Mouse (Mus musculus): ENCODE measurements around the gene Dmrtc2.
"Not testable (repeated sequence)": the region's sequence is repeated elsewhere in the genome, so short reads cannot be mapped to it uniquely, and the experiment has no call there.

Gene Dmrtc2

DNA sequence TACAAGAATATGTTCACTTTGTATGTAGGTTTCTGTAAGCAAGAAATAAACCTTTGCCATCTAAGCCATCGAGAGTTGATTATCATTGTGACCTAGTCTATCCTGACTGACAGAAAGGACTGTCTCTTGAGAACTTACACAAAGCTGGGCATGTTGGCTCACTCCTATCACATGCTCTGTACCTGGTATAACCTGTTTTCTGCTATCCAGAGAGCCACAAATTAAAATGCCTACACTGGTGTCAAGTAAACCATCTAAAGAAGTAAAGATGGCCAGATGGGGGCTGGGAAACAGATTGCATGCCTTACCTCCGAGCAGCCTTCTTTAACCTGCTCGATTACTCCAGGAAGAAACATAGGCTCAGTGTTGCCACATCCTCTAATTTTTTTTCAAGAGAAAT lies 7.7 kb downstream of the Dmrtc2 start:
- DNase-seq: no peak

DNA sequence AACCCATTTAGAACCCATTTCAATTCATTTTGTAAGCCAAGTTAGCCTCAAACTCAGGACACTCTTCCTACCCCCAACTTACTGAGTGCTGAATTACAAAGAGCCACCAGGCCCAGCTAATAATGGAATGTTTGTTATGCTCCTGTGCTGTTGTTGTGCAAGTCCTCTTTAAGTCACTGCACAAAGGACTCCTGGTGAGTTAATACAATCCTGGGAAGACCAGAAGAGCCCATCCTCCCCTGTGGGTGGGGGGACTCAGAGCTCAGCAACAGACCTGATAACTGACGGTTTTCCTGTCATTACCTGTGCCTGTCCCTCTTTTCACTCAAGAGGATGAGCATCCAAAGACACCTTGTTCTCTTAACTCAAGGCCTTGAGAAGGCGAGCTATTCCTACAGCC lies 9.8 kb downstream of the Dmrtc2 start:
- DNase-seq: no peak

DNA sequence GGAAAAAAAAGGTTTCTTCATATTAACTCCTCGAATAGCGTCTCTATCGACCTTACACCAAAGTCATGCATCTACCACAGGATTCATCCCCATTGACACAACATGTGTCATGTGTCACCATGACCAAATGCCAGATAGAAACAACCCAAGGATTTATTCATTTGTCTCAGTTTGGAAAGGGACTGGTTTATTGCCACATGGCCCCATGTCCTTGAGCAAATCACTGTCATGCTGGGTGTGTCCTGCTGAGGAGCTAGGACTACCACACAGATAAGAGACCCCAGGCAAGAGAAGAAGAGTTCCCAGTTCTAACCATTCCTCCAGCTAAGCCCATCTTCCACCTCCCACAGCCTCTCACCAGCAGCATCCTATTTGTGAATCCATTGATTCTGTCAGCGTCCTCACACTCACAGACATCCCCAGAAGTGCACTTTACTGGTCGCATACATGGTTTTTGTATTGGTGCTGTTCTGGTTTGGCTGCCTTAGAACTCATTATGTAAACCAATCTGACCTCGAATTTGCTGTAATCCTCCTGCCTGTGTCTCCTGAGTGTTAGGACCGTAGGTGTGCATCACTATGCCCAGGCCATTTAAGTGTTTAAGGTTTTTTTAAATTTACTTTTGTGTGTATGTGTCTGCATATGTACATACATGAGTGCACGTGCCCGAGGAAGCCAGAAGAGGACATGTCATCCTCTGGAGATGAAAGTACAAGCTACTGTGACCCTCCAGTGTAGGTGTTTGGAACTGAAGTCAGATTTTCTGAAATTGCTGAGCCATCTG lies 12.8 kb downstream of the Dmrtc2 start:
- no peak for DNase-seq

DNA sequence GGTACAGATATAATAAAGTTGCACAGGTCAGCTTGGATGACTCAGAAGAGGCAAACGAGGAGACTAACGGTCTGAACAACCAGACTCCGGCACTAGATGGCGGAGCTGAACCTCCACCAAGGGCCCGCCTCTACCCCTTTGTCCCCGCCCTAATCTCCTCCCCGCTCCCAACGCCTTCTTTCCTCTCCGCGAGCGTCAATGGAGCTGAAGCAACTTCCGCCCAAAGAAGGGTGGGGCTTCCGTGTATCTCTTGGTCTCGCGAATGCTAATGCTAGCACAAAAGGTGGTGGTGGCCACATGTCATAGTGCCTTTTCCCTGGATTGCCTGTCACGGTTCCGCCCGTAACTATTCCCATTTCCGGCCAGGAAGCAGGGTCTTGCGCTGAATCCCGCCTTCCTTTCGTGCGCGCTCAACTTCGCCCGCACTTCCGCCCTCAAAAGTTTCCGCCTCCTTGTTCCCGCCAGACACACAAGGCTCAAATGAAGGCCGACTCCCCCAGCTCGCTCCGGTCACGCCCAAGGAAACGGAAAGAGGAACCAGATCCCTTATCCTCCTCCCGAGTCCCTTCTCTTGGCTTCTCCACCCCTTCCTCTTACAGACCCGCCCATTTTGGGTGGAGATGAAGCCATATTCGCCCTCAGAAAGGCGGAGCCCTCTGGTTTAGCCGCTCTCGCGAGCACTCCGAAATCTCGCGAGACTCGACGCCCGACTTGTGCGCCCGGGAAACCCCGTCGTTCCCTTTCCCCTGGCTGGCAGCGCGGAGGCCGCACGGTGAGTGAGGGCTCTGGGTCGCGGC lies 14.2 kb downstream of the Dmrtc2 start, which contains the start of gene Rps19:
Gene Rps19, plus strand, starts transcription at position 476 of the 797 bp plus-strand sequence.
- DNase-seq: peak; percentile 99

DNA sequence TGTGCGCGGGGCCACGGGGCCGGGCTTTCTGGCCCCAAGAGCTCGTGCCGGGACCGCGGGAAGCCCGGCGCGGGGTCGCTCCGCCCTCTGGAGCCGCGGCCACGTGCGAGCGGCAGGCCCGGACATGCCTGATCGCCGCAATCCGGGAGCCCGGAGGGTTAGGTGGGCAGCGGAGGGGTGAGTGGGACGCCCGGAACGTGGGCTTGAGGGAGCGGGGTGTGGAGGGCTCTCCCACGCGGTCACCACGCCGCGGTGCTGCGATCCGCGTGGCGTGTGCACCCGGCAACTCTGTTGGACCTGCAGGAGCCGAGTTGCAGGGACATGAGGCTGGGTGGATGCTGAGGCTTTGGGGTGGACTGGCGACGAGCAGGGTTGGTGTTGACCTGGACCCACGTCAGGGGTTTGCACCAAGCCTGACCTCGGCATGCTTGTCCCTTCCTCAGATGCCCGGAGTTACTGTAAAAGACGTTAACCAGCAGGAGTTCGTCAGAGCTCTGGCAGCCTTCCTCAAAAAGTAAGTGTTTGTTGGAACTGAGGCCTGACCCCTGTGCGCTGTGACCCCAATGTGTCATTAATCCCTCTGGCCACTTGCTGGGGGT lies 14.9 kb downstream of the Dmrtc2 start:
- DNase-seq: peak; percentile 43

DNA sequence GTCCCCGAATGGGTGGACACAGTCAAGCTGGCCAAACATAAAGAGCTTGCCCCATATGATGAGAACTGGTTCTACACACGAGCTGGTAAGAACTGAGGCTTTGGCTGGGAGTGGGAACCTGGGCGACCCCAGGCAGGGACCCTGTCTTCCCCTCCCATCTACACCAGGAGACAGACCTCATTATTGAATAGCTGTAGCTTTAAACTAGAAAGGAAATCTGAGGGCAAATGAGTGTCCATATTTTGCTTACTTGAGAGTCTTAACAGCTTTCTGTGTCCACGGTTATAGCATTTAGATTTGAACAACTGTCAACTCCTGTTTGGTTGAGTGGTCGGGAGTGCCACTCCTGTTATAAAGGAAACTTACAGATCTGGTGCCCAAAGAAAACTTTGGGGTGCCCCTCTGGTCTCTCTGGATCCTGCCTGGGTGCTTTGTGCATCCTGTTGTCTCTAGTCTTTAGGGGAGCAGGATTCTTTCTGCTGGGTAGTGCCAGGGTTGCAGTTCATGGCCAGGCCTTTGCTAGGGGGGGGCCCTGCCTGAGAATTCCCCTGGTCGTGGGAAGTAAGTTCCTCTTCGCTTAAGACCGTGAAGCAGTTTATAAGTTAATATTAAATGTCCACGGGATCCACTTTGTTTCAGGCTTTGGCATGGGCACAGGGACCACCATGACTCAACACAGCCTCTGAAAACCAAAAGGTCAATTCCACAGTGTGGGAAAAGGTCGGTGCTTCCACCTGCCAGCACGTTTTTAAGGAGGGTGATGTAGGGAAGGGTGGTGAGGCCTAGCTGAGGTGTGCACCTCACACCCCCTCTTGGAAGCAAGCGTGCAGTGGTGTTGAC lies 15.8 kb downstream of the Dmrtc2 start:
- no peak for DNase-seq

DNA sequence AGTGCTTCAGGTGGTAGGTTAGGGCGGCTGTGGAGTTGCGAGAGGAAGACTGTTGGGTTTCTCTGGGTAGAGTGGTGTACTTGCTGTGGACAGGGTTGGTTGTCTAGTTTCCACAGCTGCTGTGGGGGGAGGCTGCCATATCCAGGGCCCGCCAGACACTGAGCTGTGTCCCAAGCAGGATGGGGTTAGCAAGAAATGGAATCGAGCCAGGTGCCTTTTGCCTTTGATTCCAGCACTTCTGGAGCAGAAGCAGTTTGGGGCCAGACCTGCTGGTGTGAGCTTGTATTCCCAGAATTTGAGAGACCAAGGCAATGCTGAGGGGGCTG lies 16.4 kb downstream of the Dmrtc2 start:
- no peak for DNase-seq

DNA sequence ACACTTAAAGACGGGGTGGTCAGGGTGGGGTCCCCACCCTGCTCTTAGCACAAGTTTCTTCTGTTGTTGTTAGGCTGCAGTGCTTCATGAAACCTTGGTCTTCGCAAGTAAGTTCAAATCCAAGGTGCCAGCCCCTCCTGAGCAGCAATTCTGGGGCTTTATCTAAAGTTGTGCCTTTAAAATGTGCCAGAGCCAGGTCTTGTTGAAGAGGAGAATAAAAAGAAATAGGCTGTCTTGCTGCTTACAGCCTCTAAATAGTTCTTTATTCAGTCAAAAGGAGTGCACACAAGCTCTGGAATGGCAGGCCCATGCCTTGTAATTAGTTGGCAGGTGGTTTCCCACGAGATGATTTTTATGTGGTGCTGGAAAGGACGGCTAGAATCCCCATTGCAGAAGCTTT lies 17.2 kb downstream of the Dmrtc2 start:
- no peak for DNase-seq

DNA sequence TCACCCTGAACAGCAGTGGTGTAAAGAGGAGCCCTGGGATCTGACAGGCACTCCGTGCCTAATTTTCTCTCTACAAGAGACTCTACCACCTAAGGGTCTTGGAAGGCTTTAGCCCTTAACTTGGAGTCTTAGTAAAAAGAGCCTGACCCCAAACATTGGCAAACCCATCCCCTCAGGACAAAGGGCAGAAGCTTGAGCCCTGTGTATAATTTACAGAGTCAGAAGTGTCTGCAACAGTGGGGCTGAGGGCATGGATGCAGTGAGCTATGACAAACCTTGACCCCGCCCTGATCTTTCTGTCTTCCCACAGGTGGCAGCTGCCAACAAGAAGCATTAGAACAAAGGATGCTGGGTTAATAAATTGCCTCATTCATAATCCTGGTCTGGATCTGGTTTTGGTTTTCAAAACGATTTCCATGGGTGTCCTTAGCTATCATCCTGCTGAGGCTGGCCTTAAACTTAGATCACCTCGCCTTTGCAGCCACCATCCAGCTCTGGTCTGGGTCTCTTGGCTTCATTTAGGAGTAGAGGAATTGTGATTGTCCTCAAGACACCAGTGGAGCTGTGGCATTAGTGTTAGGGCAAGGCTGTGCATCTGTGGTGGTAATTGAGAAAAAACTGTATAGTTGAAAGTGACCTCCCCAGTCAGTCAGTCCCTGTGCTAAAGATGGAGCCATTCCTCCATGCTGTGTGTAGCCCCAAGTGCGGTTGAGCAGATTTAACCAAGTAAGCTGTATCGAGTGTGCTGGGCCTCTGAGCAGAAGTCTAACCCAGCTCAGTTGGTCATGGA lies 19.8 kb downstream of the Dmrtc2 start:
- no peak for DNase-seq

DNA sequence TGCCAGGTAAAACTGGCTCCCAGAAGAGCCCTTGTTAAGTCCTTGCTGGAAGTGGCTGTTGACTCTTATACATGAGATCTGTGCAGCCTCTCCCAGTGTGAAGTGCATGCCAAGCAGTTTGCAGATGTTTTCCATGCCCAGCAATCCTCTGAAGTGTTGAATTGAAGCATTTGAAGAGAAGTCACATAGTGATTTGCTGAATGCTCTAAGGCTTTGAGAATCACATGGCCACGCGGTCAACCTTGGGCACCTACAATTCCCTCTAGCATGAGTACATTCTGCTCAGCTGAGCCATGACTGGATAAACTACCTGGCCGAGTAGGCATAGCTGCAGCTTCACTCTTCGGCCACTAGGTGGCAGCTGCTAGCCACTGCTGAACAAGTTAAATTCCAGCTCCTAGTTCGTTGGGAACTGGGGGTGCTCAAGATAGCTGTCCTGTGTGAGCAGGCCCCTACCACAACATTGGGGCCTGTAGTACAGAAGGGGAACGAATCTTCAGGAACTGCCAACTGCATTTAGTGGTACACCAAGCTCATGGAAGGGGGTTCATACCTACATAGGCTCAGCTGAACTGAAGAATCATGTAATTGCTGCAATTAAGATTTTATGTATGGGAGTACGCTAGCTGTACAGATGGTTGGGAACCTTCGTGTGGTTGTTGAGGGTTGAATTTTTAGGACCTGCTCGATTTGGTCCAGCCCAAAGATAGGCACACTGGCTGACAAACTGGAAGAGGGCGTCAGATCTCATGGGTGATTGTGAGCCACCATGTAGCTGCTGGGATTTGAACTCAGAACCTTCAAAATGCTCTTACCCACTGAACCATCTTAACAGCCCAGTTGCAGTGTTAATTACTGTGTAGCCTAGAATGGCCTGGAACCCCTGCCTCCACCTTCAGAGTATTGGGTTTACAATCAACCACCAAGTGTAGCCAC lies 20.7 kb downstream of the Dmrtc2 start:
- DNase-seq: peak; percentile 54

DNA sequence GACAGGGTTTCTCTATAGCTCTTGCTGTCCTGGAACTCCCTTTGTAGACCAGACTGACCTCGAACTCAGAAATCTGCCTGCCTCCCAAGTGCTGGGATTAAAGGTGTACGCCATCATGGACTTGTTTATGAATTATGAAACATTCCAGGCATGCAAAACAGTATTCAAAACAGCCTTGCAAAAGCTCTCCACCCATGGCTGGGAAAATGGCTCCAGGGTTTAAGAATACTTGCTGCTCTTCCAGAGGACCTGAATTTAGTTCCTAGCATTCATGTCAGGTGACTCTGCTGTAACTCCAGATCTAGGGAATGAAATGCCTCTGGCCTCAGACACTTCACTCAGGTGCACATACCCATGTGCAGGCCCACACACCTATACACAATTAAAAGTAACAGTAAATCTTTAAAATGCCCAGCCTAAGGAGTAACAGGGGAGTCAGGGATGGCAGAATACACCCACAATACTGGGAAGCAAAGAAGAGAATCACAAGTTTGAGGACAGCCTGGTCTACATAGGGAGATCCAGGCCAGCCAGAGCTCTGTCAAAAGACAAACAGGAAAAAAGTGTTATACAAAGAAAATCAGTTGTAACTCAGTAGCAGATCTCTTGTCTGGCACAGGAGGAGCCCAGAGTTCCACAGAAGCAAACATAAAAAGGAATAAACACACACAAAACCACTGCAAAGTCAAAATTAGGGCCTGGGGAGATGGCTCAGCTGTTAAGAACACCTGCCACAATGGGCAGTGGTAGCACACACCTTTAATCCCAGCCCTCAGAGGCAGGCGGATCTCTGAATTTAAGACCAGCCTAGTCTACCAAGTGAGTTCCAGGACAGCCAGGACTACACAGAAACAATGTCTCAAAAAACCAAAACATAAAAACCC lies 21.6 kb downstream of the Dmrtc2 start:
- no peak for DNase-seq

DNA sequence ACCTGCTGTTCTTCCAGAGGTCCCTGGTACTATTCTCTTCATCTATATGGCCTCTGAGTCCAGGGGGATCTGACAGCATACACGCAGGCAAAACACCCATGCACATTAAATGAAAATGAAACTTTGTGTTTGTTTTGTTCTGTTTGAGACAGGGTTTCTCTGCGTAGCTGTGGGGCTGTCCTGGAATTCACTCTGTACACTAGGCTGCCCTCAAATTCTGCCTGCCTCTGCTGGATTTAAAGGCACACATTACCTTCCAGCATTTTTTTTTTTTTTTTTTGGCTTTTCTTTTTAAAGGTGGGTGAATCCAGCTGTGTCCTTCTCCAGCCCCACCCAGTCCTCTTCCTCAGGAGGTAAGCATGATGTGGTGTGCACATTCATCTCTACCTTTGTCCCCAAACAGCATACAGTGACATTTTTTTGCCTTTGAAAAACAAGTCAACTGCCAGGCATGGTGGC lies 22.3 kb downstream of the Dmrtc2 start:
- no peak for DNase-seq

DNA sequence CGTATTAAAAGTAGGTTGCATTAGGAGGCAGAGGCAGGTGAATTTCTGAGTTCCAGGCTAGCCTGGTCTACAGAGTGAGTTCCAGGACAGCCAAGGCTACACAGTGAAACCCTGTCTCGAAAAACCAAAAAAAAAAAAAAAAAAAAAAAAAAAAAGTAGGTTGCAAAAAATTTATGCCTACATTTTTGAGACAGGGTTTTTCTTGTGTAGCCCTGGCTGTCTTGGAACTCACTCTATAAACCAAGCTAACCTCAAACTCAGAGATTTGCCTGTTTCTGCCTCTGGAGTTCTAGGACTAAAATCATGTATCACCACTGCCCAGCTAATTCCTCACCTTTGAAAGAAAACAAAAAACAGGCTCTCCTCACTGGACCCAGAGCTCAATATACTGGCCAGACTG lies 25.9 kb downstream of the Dmrtc2 start:
- DNase-seq: not testable (repeated sequence)

DNA sequence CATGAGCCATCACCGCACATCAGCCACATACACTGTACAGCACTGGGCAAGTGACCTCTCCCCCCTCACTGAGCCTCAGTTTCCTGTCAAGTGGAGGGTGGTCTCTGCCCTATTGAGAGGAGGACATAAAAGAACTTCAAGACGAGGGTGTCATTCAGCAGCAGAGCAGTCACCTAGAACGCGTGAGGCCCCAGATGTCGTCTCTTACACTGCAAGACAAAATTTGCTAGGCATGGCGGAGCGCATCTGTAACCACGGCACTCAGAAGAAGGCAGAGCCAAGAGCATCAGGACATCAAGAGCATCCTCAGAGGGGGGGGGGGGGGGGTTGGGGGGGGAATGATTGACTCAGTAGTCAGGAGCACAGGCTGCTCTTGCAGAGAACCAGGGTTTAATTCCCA lies 26.4 kb downstream of the Dmrtc2 start:
- no peak for DNase-seq

DNA sequence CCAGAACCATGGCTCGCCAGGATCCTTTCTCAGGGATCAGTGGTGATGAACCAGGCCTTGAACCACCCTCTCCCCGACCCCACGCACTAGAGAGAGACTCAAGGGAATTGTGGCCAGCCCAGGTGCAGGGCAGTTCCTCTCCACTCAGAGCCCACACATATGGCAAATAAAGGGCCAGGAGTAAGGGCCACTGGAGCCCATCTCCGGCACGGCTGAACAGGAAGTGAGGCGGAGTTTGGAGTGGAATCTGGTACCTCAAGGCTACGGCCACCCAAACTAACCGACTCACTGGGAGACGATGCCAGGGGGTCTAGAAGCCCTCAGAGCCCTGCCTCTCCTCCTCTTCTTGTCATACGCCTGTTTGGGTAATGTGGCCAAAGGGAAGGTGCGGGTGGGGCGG lies 27.4 kb downstream of the Dmrtc2 start, which contains the start of gene Cd79a:
Gene Cd79a, plus strand, starts transcription at position 158 of the 400 bp plus-strand sequence.
- no peak for DNase-seq

DNA sequence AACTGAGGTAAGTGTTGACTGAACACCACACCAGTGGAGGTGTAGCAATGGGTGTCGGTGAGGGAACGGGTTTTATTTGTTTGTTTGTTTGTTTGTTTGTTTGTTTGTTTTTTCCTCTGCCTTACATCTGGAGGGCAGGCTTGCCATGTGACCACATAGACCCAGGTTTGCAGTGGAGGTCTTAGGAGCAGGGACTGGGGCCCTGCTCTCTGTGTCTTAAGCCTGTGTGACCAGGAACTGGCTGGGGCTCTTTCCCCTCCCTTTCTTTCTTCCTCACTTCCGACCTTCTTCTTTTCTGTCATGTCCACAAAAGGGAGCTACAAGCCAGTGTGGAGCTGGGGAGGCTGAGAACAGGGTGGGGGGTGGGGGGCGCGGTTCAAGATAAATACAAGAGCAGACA lies 28.1 kb downstream of the Dmrtc2 start:
- DNase-seq: no peak

DNA sequence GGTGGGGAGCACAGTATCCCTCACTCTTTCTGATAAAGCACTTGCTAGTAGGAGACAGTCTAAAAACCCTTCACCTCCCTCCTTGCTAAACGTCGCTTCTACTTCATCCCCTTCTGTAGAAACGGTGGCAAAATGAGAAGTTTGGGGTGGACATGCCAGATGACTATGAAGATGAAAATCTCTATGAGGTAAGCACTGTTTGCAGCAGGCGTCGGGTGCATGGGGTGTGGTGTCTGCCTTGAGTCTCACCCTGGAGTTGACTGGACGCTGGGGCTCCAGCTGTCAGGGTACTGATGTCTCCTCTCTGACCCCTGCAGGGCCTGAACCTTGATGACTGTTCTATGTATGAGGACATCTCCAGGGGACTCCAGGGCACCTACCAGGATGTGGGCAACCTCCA lies 31.3 kb downstream of the Dmrtc2 start:
- no peak for DNase-seq

DNA sequence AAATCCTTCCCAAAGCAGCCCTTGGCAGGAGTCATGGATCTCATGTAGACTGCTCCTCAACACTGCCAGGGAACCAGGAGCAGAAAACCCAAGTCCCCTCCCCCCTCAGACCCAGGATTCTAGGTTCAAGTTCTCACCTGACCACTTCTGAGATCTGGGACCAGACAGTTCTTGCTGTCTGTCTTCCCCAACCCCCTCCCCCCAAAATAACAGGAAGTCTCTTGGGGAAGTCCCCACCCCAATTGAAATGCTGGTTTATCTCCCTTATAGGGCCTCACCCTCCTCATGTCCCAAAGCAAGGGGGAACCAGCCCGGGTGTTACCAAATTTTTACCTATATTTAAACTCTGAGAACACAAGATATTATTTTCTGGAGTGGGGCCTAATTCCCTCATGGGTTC lies 32.0 kb downstream of the Dmrtc2 start:
- no peak for DNase-seq

DNA sequence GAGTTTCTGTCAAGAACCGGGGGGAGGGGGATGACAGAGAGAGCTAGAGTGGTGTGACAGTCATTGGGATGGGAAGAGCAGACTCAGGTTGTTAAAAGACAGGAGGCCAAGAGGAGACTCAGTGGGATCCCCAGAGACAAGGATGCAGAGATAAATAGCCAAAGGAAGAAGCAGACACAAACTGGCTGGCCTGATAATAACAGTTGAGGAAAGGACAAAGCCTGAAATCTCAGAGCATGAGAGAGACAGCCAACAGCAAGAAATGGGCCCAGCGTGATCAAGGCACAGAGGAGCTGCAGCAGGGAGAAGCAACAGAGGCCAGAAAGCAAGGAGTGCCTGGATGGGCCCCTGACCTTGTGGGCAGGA lies 32.4 kb downstream of the Dmrtc2 start:
- DNase-seq: no peak

All from layer of hippocampus, adult 9-11 months (tissue).